Mouse (Mus musculus) stomach, embryonic 16.5 days (tissue): ENCODE measurements around the gene Hsd17b2. TPM values are rescaled to one million over a fixed set of nuclear protein-coding genes. Genes with fewer than 3 reads are reported as not detected.

ENCODE experiments used
- ATAC-seq: fragments of 200-750 bp; cut with Nextera tagmentation; 2 replicates; pipeline ENCODE4 v1.8.0; 2017; ENCODE audit warnings: moderate number of reproducible peaks, moderate TSS enrichment; ENCODE audit not compliant: insufficient read depth, low FRiP score
- H3K27ac ChIP-seq: fragments of 300-500 bp; sonication (generic); 2 replicates; pipeline ENCODE4 v1.5.1; 2014; ENCODE audit warnings: low read length
- H3K27me3 ChIP-seq: fragments of 300-500 bp; sonication (generic); 2 replicates; pipeline ENCODE4 v1.6.1; 2014; ENCODE audit warnings: low read length, control low read depth, mixed read lengths; ENCODE audit not compliant: control insufficient read depth, insufficient read depth
- H3K36me3 ChIP-seq: fragments of 300-500 bp; sonication (generic); 2 replicates; pipeline ENCODE4 v1.6.1; 2014; ENCODE audit warnings: low read length; ENCODE audit not compliant: control insufficient read depth, insufficient read depth
- H3K4me1 ChIP-seq: fragments of 300-500 bp; sonication (generic); 2 replicates; pipeline ENCODE4 v1.6.1; 2014; ENCODE audit warnings: low read length, control low read depth, mixed read lengths; ENCODE audit not compliant: control insufficient read depth, insufficient read depth
- H3K4me2 ChIP-seq: fragments of 300-500 bp; sonication (generic); 2 replicates; pipeline ENCODE4 v1.6.1; 2014; ENCODE audit warnings: low read depth, low read length, mixed read lengths
- H3K4me3 ChIP-seq: fragments of 300-500 bp; sonication (generic); replicated peaks from 2 replicates; pipeline ENCODE4 v1.5.1; 2014; ENCODE audit warnings: mild to moderate bottlenecking, low read length
- H3K9ac ChIP-seq: fragments of 300-500 bp; sonication (generic); 2 replicates; pipeline ENCODE4 v1.6.1; 2014; ENCODE audit warnings: low read length
- H3K9me3 ChIP-seq: fragments of 300-500 bp; sonication (generic); replicated peaks from 2 replicates; pipeline ENCODE4 v1.6.1; 2016; ENCODE audit warnings: low read length, control low read depth; ENCODE audit not compliant: control insufficient read depth
- WGBS: fragments of 180-500 bp; shearing (Covaris S2); extraction: QIAGEN DNeasy Blood & Tissue Kit; methylation state at CpG from one replicate; pipeline ENCODE4 v1.1.7; 2014; 5-methylcytosine and 5-hydroxymethylcytosine counted together
- polyA plus RNA-seq: library from polyadenylated mRNA; unstranded; fragments of >200 nt; fragmentation: Nextera tagmentation; extraction: Ambion mirVana; gene quantifications from 2 replicates; pipeline ENCODE4 v1.2.1, GENCODE M21; 2015

Gene Hsd17b2
- polyA plus RNA-seq, 1 experiment from 2014 or later, result 34.3 TPM

- Histone ChIP-seq H3K27ac (peak overlapping the region; percentile 28; the same call in 1 of the 2 replicates), H3K36me3 (no peaks in the 10 kb centered on the region), H3K27me3 (no peaks in the 10 kb centered on the region), H3K9me3 (no peaks in the 10 kb centered on the region), H3K9ac (no peak overlapping the region), H3K4me2 (no peak overlapping the region), H3K4me3 (no peak overlapping the region), H3K4me1 (no peaks in the 10 kb centered on the region)
- 46% methylated on average over 9 of the region's 9 CpGs for WGBS
- ATAC-seq, result peak; percentile 29; the same call in 1 of the 2 replicates
Measured at GRCm38 (mm10) chr8:117676460-117676859, 25.2 kb upstream of the Hsd17b2 start.

DNA sequence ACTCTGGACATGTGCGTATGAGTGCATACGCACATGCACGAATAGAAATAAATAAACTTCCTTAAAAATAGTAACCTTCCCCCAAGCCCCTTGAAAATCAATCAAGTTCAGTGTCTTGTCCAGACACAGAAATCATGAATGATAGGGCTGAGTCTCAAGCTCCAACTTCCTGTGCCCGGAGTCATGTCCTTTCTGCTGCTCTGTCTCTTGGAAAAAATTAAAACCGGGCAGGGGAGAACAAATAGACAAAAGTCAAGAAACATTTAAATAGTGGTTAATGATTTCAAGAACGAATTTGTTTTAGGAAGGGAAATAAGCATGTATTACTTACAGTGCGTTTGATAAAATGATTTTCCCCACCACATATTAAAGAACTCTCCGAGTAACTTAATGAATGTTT lies 24.7 kb upstream of the Hsd17b2 start:
- H3K4me2 ChIP-seq, result no peak overlapping the region
- H3K27ac ChIP-seq, result peak overlapping the region; percentile 28; the same call in 1 of the 2 replicates
- H3K9ac ChIP-seq, result no peak overlapping the region
- WGBS, result 39% methylated on average over 8 of the region's 8 CpGs
- H3K9me3 ChIP-seq, result no peaks in the 10 kb centered on the region
- ATAC-seq, result no peak
- H3K27me3 ChIP-seq, result no peaks in the 10 kb centered on the region
- H3K36me3 ChIP-seq, result no peaks in the 10 kb centered on the region
- H3K4me1 ChIP-seq, result no peaks in the 10 kb centered on the region
- no peak overlapping the region for H3K4me3 ChIP-seq

- no peak overlapping the region for H3K9ac ChIP-seq
- no peaks in the 10 kb centered on the region for H3K9me3 ChIP-seq
- H3K27ac ChIP-seq, result no peak overlapping the region
- no peak overlapping the region for H3K4me3 ChIP-seq
- WGBS, result 81% methylated on average over 4 of the region's 4 CpGs
- no peaks in the 10 kb centered on the region for H3K36me3 ChIP-seq
- no peak overlapping the region for H3K4me2 ChIP-seq
- no peaks in the 10 kb centered on the region for H3K4me1 ChIP-seq
- ATAC-seq, result no peak
- H3K27me3 ChIP-seq, result no peaks in the 10 kb centered on the region
Measured at GRCm38 (mm10) chr8:117678650-117679049, 23.1 kb upstream of the Hsd17b2 start.

DNA sequence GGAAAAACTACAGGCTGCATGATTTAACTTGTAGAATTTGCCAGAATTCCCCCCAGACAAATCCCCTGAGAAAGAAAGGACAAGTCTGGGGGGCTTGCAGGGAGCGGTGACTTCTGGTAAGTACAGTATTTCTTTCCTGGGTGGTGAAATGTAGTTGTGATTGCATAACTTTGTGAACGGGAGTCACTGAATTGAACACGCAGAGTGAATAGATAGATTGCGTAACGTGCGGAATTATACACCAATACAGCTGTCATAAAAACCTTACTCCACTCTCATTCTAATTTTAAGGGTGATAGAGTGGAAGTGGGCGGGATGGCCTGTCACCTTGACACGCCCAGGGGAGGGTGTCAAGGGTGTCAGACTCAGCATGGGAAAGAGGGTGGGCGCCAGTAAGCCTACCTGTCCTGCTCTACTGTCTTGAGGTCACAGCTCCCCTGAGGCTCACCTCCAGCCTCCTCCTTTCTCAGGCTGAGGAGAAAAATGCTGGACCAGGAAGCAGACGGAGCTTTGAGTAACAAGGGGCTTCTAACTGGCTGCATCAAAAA lies 17.7 kb upstream of the Hsd17b2 start:
- ATAC-seq, result peak; percentile 24; the same call in 1 of the 2 replicates
- no peaks in the 10 kb centered on the region for H3K9me3 ChIP-seq
- no peaks in the 10 kb centered on the region for H3K36me3 ChIP-seq
- H3K4me3 ChIP-seq, result no peak overlapping the region
- peak overlapping the region; percentile 43 for H3K27ac ChIP-seq
- H3K4me2 ChIP-seq, result no peak overlapping the region
- no peaks in the 10 kb centered on the region for H3K27me3 ChIP-seq
- H3K4me1 ChIP-seq, result no peaks in the 10 kb centered on the region
- 54% methylated on average over 10 of the region's 10 CpGs for WGBS
- H3K9ac ChIP-seq, result no peak overlapping the region

DNA sequence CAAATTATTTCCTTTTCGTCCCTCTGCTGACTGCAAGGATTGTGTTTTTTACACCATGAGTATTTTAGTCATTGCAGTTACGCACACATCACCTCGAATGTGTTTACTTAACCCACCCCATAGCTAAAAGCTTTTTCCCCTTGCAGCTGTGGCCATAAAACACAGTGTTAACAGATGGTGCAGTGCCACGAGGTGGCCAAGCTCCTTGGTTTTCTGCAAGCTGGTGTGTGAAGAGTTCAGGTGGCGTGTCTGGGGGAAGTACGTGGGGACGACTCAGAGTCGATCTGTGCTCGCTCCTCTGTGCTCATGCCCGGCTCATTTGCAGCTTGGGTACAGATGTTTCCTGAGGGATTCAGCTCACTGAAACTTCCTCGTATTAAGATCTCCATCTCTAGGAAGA lies 17.2 kb upstream of the Hsd17b2 start:
- no peaks in the 10 kb centered on the region for H3K9me3 ChIP-seq
- 24% methylated on average over 11 of the region's 11 CpGs for WGBS
- no peaks in the 10 kb centered on the region for H3K36me3 ChIP-seq
- no peak for ATAC-seq
- no peak overlapping the region for H3K4me2 ChIP-seq
- no peak overlapping the region for H3K4me3 ChIP-seq
- no peaks in the 10 kb centered on the region for H3K27me3 ChIP-seq
- H3K27ac ChIP-seq, result peak overlapping the region; percentile 43; the same call in 1 of the 2 replicates
- no peaks in the 10 kb centered on the region for H3K4me1 ChIP-seq
- H3K9ac ChIP-seq, result no peak overlapping the region

- Histone ChIP-seq H3K4me2 (no peak overlapping the region), H3K9ac (no peak overlapping the region), H3K27ac (no peak overlapping the region), H3K27me3 (no peaks in the 10 kb centered on the region), H3K4me1 (no peaks in the 10 kb centered on the region), H3K36me3 (no peaks in the 10 kb centered on the region), H3K9me3 (no peaks in the 10 kb centered on the region), H3K4me3 (no peak overlapping the region)
- WGBS, result 71% methylated on average over 7 of the region's 7 CpGs
- no peak for ATAC-seq
Measured at GRCm38 (mm10) chr8:117687890-117688289, 13.8 kb upstream of the Hsd17b2 start.

DNA sequence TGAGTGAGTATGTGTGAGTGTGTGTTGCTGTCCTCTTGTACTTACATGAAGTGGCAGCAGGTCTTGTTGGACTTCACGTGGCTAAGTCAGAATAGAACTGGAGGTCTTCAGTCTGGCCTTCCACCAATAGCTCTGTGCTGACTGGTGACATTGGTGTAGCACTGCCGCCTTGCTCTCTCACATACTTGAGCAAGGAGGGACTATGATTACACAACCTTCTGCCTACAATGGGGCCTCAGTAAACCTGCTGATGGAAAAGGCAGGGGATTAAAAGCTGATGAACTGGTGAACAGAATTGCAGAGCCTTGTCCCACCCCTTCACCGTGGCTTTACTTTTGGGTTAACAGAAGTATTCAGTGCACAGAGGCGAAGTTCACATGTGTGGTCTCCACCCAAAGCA lies 9.6 kb upstream of the Hsd17b2 start:
- ATAC-seq, result peak; percentile 89

DNA sequence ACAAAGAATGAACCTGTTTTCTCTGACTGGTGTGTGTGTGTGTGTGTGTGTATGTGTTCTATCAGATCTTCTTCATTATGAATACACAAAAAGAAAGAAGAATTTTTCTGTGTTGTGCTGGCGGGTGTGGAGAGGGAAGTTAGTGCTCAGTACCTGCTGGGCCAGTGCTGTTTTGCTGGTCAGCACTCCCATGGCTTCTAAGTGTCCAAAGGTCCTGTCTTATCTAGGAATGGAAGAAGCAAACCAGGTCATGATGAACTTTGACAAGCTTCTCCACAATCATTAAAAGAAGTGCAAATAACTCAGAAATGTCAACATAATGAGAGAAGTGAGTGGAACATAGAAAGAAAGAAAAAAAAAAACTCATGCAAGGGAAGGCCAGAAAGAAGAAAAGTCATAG lies 6.1 kb upstream of the Hsd17b2 start:
- Histone ChIP-seq H3K36me3 (no peaks in the 10 kb centered on the region), H3K9ac (no peak overlapping the region), H3K4me3 (no peak overlapping the region), H3K27me3 (no peaks in the 10 kb centered on the region), H3K27ac (peak overlapping the region; percentile 49; the same call in 1 of the 2 replicates), H3K9me3 (no peaks in the 10 kb centered on the region), H3K4me1 (no peaks in the 10 kb centered on the region), H3K4me2 (no peak overlapping the region)
- ATAC-seq, result no peak
- 79% methylated on average over 1 of the region's 1 CpGs for WGBS

More for the DNA sequence above, 9.6 kb upstream of the Hsd17b2 start:
- Histone ChIP-seq H3K4me2 (0 out of 2 replicates have a peak overlapping the region, but pooled peaks have one; percentile 5), H3K27ac (peak overlapping the region; percentile 88), H3K4me1 (no peaks in the 10 kb centered on the region), H3K9me3 (no peaks in the 10 kb centered on the region), H3K36me3 (no peaks in the 10 kb centered on the region), H3K9ac (no peak overlapping the region), H3K27me3 (no peaks in the 10 kb centered on the region), H3K4me3 (peak overlapping the region; percentile 13)
- 65% methylated on average over 4 of the region's 4 CpGs for WGBS

- WGBS, result 45% methylated on average over 5 of the region's 5 CpGs
- H3K9ac ChIP-seq, result no peak overlapping the region
Measured at GRCm38 (mm10) chr8:117697248-117697647, 4.5 kb upstream of the Hsd17b2 start.

More at GRCm38 (mm10) chr8:117697248-117697647, 4.5 kb upstream of the Hsd17b2 start:
- Histone ChIP-seq H3K4me3 (no peak overlapping the region), H3K36me3 (no peaks in the 10 kb centered on the region), H3K4me2 (no peak overlapping the region), H3K27ac (no peak overlapping the region), H3K27me3 (no peaks in the 10 kb centered on the region), H3K9me3 (no peaks in the 10 kb centered on the region), H3K4me1 (no peaks in the 10 kb centered on the region)
- no peak for ATAC-seq
